Mouse (Mus musculus) ES-Bruce4 (cell line): Measurements from ENCODE around the gene Pkp4.

Experiments used
- CTCF ChIP-seq: IDR thresholded peaks from one replicate; pipeline ENCODE4 v1.8.1; 2011; ENCODE audit warnings: low read depth, low read length
- EP300 ChIP-seq: IDR thresholded peaks from 2 replicates; pipeline ENCODE4 v1.6.1; 2011; ENCODE audit warnings: low read depth, low read length; ENCODE audit not compliant: insufficient read depth

- TF ChIP-seq CTCF (no peak), EP300 (no peak)
Observed at GRCm38 (mm10) chr2:59400901-59401378, 240.3 kb downstream of the Pkp4 start.
